Mouse (Mus musculus) liver, embryonic 15.5 days (tissue): ENCODE measurements around the gene Lce1h. TPM values are rescaled to one million over a fixed set of nuclear protein-coding genes. Genes with fewer than 3 reads are reported as not detected.

Source experiments
- polyA plus RNA-seq: library from polyadenylated mRNA; unstranded; fragments of >200 nt; fragmentation: Nextera tagmentation; extraction: Ambion mirVana; gene quantifications from 2 replicates; pipeline ENCODE4 v1.2.1, GENCODE M21; 2015

Lce1h gene
- polyA plus RNA-seq, 1 experiment from 2014 or later = not detected

Other genes with a start within 250 kb of the Lce1h start
- not detected in 2 replicates for gene 2310046K23Rik, start 230.6 kb downstream of the Lce1h start, polyA plus RNA-seq
- gene Ivl, start 191.3 kb downstream of the Lce1h start, polyA plus RNA-seq = 0.08 TPM in 1 of 2 replicates, not detected in the other
- gene Smcp, start 176.1 kb downstream of the Lce1h start, polyA plus RNA-seq = not detected in 2 replicates
- gene 2210017I01Rik, start 157.6 kb downstream of the Lce1h start, polyA plus RNA-seq = not detected in 2 replicates
- gene Lce6a, start 143.4 kb downstream of the Lce1h start, polyA plus RNA-seq = 0.15 TPM in 1 of 2 replicates, not detected in the other
- gene Lce1a1, start 116.8 kb downstream of the Lce1h start, polyA plus RNA-seq = not detected in 2 replicates
- not detected in 2 replicates for gene Lce1b, start 108.1 kb downstream of the Lce1h start, polyA plus RNA-seq
- gene Lce1a2, start 94.8 kb downstream of the Lce1h start, polyA plus RNA-seq = not detected in 2 replicates
- gene Lce1c, start 85.8 kb downstream of the Lce1h start, polyA plus RNA-seq = not detected in 2 replicates
- not detected in 2 replicates for gene Lce1d, start 77.9 kb downstream of the Lce1h start, polyA plus RNA-seq
- gene Lce1e, start 56.0 kb downstream of the Lce1h start, polyA plus RNA-seq = not detected in 2 replicates
- gene Lce1f, start 44.7 kb downstream of the Lce1h start, polyA plus RNA-seq = not detected in 2 replicates
- not detected in 2 replicates for gene Gm38119, start 26.0 kb downstream of the Lce1h start, polyA plus RNA-seq
- not detected in 2 replicates for gene Lce1g, start 12.7 kb downstream of the Lce1h start, polyA plus RNA-seq
- gene Lce1i, start 13.8 kb upstream of the Lce1h start, polyA plus RNA-seq = not detected in 2 replicates
- gene Lce1j, start 25.4 kb upstream of the Lce1h start, polyA plus RNA-seq = not detected in 2 replicates
- gene Lce1k, start 42.8 kb upstream of the Lce1h start, polyA plus RNA-seq = not detected in 2 replicates
- gene Kprp, start 62.2 kb upstream of the Lce1h start, polyA plus RNA-seq = not detected in 2 replicates
- not detected in 2 replicates for gene Lce1l, start 86.2 kb upstream of the Lce1h start, polyA plus RNA-seq
- not detected in 2 replicates for gene 2310050C09Rik, start 105.2 kb upstream of the Lce1h start, polyA plus RNA-seq
- not detected in 2 replicates for gene Lce3a, start 161.2 kb upstream of the Lce1h start, polyA plus RNA-seq
- not detected in 2 replicates for gene Lce3b, start 167.9 kb upstream of the Lce1h start, polyA plus RNA-seq
- not detected in 2 replicates for gene Lce3c, start 179.4 kb upstream of the Lce1h start, polyA plus RNA-seq
- not detected in 2 replicates for gene Lce3d, start 192.3 kb upstream of the Lce1h start, polyA plus RNA-seq
- gene Lce3e, start 202.0 kb upstream of the Lce1h start, polyA plus RNA-seq = not detected in 2 replicates
- gene Lce3f, start 227.2 kb upstream of the Lce1h start, polyA plus RNA-seq = not detected in 2 replicates